Mouse (Mus musculus) midbrain, embryonic 16.5 days (tissue): Measurements from ENCODE around the gene Tmem263. TPM values are rescaled to one million over a fixed set of nuclear protein-coding genes. Genes with fewer than 3 reads are reported as not detected.

Experiments used
- ATAC-seq: fragments of 200-750 bp; cut with Nextera tagmentation; 2 replicates; pipeline ENCODE4 v1.8.0; 2017; ENCODE audit warnings: moderate TSS enrichment
- H3K27ac ChIP-seq: fragments of 300-500 bp; sonication (generic); 2 replicates; pipeline ENCODE4 v1.5.1; 2014; ENCODE audit warnings: mild to moderate bottlenecking, low read length, mixed read lengths
- H3K27me3 ChIP-seq: fragments of 300-500 bp; sonication (generic); 2 replicates; pipeline ENCODE4 v1.6.1; 2014; ENCODE audit warnings: low read depth, low read length, mixed read lengths; ENCODE audit not compliant: control insufficient read depth, insufficient read depth
- H3K36me3 ChIP-seq: fragments of 300-500 bp; sonication (generic); 2 replicates; pipeline ENCODE4 v1.6.1; 2014; ENCODE audit warnings: mild to moderate bottlenecking, low read length, moderate library complexity, mixed read lengths; ENCODE audit not compliant: control insufficient read depth, insufficient read depth
- H3K4me1 ChIP-seq: fragments of 300-500 bp; sonication (generic); 2 replicates; pipeline ENCODE4 v1.6.1; 2014; ENCODE audit warnings: mild to moderate bottlenecking, low read length, mixed read lengths; ENCODE audit not compliant: control insufficient read depth, insufficient read depth
- H3K4me2 ChIP-seq: fragments of 300-500 bp; sonication (generic); 2 replicates; pipeline ENCODE4 v1.6.1; 2014; ENCODE audit warnings: mild to moderate bottlenecking, low read length, mixed read lengths
- H3K4me3 ChIP-seq: fragments of 300-500 bp; sonication (generic); 2 replicates; pipeline ENCODE4 v1.5.1; 2014; ENCODE audit warnings: low read depth, mild to moderate bottlenecking, low read length, moderate library complexity, mixed read lengths
- H3K9ac ChIP-seq: fragments of 300-500 bp; sonication (generic); 2 replicates; pipeline ENCODE4 v1.6.1; 2014; ENCODE audit warnings: low read depth, low read length, mixed read lengths
- H3K9me3 ChIP-seq: fragments of 300-500 bp; sonication (generic); replicated peaks from 2 replicates; pipeline ENCODE4 v1.6.1; 2014; ENCODE audit warnings: mild to moderate bottlenecking, low read length, mixed read lengths; ENCODE audit not compliant: control insufficient read depth, poor library complexity, severe bottlenecking
- WGBS: fragments of 180-500 bp; shearing (Covaris S2); extraction: QIAGEN DNeasy Blood & Tissue Kit; methylation state at CpG from one replicate; pipeline ENCODE4 v1.1.7; 2014; 5-methylcytosine and 5-hydroxymethylcytosine counted together
- polyA plus RNA-seq: library from polyadenylated mRNA; unstranded; fragments of >200 nt; fragmentation: Nextera tagmentation; extraction: Ambion mirVana; gene quantifications from 2 replicates; pipeline ENCODE4 v1.2.1, GENCODE M21; 2015

The Tmem263 gene
- polyA plus RNA-seq, 1 experiment from 2014 or later = 54.4 TPM

- Histone ChIP-seq H3K4me3 (peak overlapping the region; percentile 63), H3K4me2 (peak overlapping the region; percentile 87), H3K36me3 (peaks cover 11% of the 10 kb centered on the region; the same call in 1 of the 2 replicates), H3K27ac (peak overlapping the region; percentile 34), H3K4me1 (peaks cover 22% of the 10 kb centered on the region), H3K27me3 (no peaks in the 10 kb centered on the region), H3K9ac (peak overlapping the region; percentile 46), H3K9me3 (no peaks in the 10 kb centered on the region)
- ATAC-seq = peak; percentile 33; the same call in 1 of the 2 replicates
- 24% methylated on average over 7 of the region's 7 CpGs for WGBS
These were observed 26.0 kb downstream of the Tmem263 start for GRCm38 (mm10) chr10:85128453-85128852.

GRCm38 (mm10) chr10:85136573-85136972, 34.1 kb downstream of the Tmem263 start:
- WGBS = 90% methylated on average over 6 of the region's 6 CpGs
- no peak overlapping the region for H3K4me2 ChIP-seq

GRCm38 (mm10) chr10:85141465-85141864, 39.0 kb downstream of the Tmem263 start:
- Histone ChIP-seq H3K27me3 (no peaks in the 10 kb centered on the region), H3K27ac (no peak overlapping the region), H3K36me3 (peaks cover 16% of the 10 kb centered on the region), H3K4me1 (no peaks in the 10 kb centered on the region), H3K4me3 (no peak overlapping the region), H3K4me2 (no peak overlapping the region), H3K9me3 (no peaks in the 10 kb centered on the region), H3K9ac (no peak overlapping the region)
- ATAC-seq = no peak
- WGBS = 91% methylated on average over 9 of the region's 9 CpGs

More at GRCm38 (mm10) chr10:85136573-85136972, 34.1 kb downstream of the Tmem263 start:
- ATAC-seq = no peak
- Histone ChIP-seq H3K9ac (no peak overlapping the region), H3K9me3 (no peaks in the 10 kb centered on the region), H3K27ac (no peak overlapping the region), H3K4me1 (no peaks in the 10 kb centered on the region), H3K4me3 (no peak overlapping the region), H3K36me3 (peaks cover 11% of the 10 kb centered on the region), H3K27me3 (no peaks in the 10 kb centered on the region)

- H3K36me3 ChIP-seq = peaks cover 15% of the 10 kb centered on the region
- no peak overlapping the region for H3K4me2 ChIP-seq
- no peak overlapping the region for H3K9ac ChIP-seq
- no peaks in the 10 kb centered on the region for H3K27me3 ChIP-seq
- no peaks in the 10 kb centered on the region for H3K4me1 ChIP-seq
- H3K9me3 ChIP-seq = no peaks in the 10 kb centered on the region
- no peak overlapping the region for H3K4me3 ChIP-seq
- no peak for ATAC-seq
- WGBS = 89% methylated on average over 14 of the region's 14 CpGs
- H3K27ac ChIP-seq = no peak overlapping the region
These were observed 43.9 kb downstream of the Tmem263 start for GRCm38 (mm10) chr10:85146282-85146681.

- no peak for ATAC-seq
- Histone ChIP-seq H3K4me3 (no peak overlapping the region), H3K27ac (no peak overlapping the region), H3K9ac (no peak overlapping the region), H3K4me1 (no peaks in the 10 kb centered on the region), H3K36me3 (peaks cover 9% of the 10 kb centered on the region), H3K9me3 (no peaks in the 10 kb centered on the region), H3K4me2 (no peak overlapping the region), H3K27me3 (no peaks in the 10 kb centered on the region)
- WGBS = 92% methylated on average over 5 of the region's 5 CpGs
These were observed 46.8 kb downstream of the Tmem263 start for GRCm38 (mm10) chr10:85149226-85149625.

- H3K4me3 ChIP-seq = no peak overlapping the region
- no peak for ATAC-seq
- no peaks in the 10 kb centered on the region; the same call in 1 of the 2 replicates for H3K36me3 ChIP-seq
- H3K4me2 ChIP-seq = no peak overlapping the region
- H3K9ac ChIP-seq = no peak overlapping the region
- H3K9me3 ChIP-seq = no peaks in the 10 kb centered on the region
- H3K27me3 ChIP-seq = no peaks in the 10 kb centered on the region
- H3K27ac ChIP-seq = no peak overlapping the region
- WGBS = 6% methylated on average over 2 of the region's 2 CpGs
- no peaks in the 10 kb centered on the region for H3K4me1 ChIP-seq
These were observed 51.8 kb downstream of the Tmem263 start for GRCm38 (mm10) chr10:85154195-85154594.

GRCm38 (mm10) chr10:85157451-85157850, 55.0 kb downstream of the Tmem263 start:
- no peaks in the 10 kb centered on the region for H3K9me3 ChIP-seq
- no peak for ATAC-seq
- no peaks in the 10 kb centered on the region for H3K27me3 ChIP-seq
- no peak overlapping the region for H3K9ac ChIP-seq
- no peak overlapping the region for H3K27ac ChIP-seq
- H3K4me1 ChIP-seq = peaks cover 10% of the 10 kb centered on the region
- no peaks in the 10 kb centered on the region for H3K36me3 ChIP-seq
- WGBS = 92% methylated on average over 7 of the region's 7 CpGs
- no peak overlapping the region for H3K4me2 ChIP-seq
- no peak overlapping the region for H3K4me3 ChIP-seq

GRCm38 (mm10) chr10:85159989-85160619, 57.7 kb downstream of the Tmem263 start:
- Histone ChIP-seq H3K27ac (no peak overlapping the region), H3K4me3 (no peak overlapping the region), H3K4me2 (no peak overlapping the region), H3K36me3 (no peaks in the 10 kb centered on the region), H3K4me1 (peaks cover 12% of the 10 kb centered on the region), H3K27me3 (no peaks in the 10 kb centered on the region), H3K9ac (no peak overlapping the region), H3K9me3 (no peaks in the 10 kb centered on the region)
- WGBS = 84% methylated on average over 1 of the region's 1 CpGs
- ATAC-seq = no peak

- peak; percentile 94 for ATAC-seq
- H3K27ac ChIP-seq = peak overlapping the region; percentile 69; the same call in 1 of the 2 replicates
These were observed 59.4 kb downstream of the Tmem263 start for GRCm38 (mm10) chr10:85161745-85162351.

More at GRCm38 (mm10) chr10:85161745-85162351, 59.4 kb downstream of the Tmem263 start:
- Histone ChIP-seq H3K36me3 (no peaks in the 10 kb centered on the region), H3K27me3 (no peaks in the 10 kb centered on the region), H3K4me1 (peaks cover 12% of the 10 kb centered on the region), H3K4me3 (no peak overlapping the region), H3K4me2 (peak overlapping the region; percentile 12; the same call in 1 of the 2 replicates), H3K9ac (no peak overlapping the region), H3K9me3 (no peaks in the 10 kb centered on the region)
- 68% methylated on average over 5 of the region's 5 CpGs for WGBS
